Comparison of ENCODE assay signal across 8 mouse cellular contexts in the genomic region with DNA sequence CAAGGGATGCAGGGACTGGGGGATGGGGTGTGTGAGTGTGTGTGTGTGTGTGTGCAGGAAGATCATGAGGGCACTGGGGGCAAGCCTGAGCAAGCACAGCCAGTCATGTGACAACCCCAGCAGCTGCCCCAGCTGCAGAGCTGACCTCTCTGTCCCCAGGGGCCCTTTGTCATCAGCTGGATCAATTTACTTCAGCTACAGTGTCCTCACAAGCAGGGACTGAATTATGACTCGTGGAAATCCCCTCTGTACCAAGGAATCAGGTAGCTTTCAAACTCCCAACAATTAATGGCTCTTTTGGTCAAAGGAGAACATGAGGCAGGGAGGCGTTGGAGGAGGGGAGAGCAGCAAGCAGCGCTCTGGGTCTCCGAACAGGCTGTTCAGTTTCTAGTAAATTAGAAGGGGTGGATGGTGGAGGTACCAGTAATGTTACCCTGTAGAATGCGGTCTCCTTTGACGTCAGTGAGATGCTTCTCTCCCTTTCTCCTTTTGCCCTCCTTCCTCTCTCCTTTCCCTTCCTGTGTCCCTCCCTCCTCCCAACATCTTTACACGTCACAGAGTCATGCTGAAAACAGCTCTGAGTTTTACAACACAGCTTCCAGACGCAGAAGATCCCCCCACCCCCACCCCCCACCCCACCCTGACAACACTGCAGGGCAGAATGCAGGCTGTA.
DNase-seq lines count a peak whose midpoint lies in the region; ATAC-seq lines count a peak whose summit lies in the region.

No protein-coding gene starts in this region.

- H3K4me3 ChIP-seq in embryonic facial prominence, embryonic 10.5 days = peak overlapping the region; percentile 42
- no peak overlapping the region for H3K4me3 ChIP-seq in midbrain, embryonic 13.5 days (replicated peaks)

- H3K4me1 ChIP-seq in embryonic facial prominence, embryonic 10.5 days = peaks cover 60% of the 10 kb centered on the region
- H3K4me1 ChIP-seq in midbrain, embryonic 13.5 days (replicated peaks) = peaks cover 19% of the 10 kb centered on the region

- H3K27ac ChIP-seq in embryonic facial prominence, embryonic 10.5 days (replicated peaks) = peak overlapping the region; percentile 89
- H3K27ac ChIP-seq in midbrain, embryonic 13.5 days = peak overlapping the region; percentile 84

- intact Hi-C loops in heart, postnatal 10 days (cut with DNase I) = loop anchor here (1.0 to 2.0 kb wide), 4 partner anchors 46 to 244 kb away; no protein-coding TSS in a partner anchor

- ATAC-seq in CD4-positive, CD25-positive, alpha-beta regulatory T cell, adult 4 months = peak; percentile 87
- ATAC-seq in midbrain, embryonic 13.5 days = peak; percentile 66
- ATAC-seq in megakaryocyte-erythroid progenitor cell, adult 5-6 weeks (replicated peaks; ENCODE audit: low FRiP score, low TSS enrichment, poor library complexity, severe bottlenecking) = no peak

- H3K4me2 ChIP-seq in midbrain, embryonic 13.5 days (replicated peaks) = peak overlapping the region; percentile 33

- peak overlapping the region; percentile 10 for H3K9ac ChIP-seq in midbrain, embryonic 13.5 days (replicated peaks)

- H3K27me3 ChIP-seq in embryonic facial prominence, embryonic 10.5 days (replicated peaks; ENCODE audit: low read depth, poor library complexity, severe bottlenecking) = no peaks in the 10 kb centered on the region
- H3K27me3 ChIP-seq in midbrain, embryonic 13.5 days = no peaks in the 10 kb centered on the region

- H3K9me3 ChIP-seq in embryonic facial prominence, embryonic 10.5 days = no peaks in the 10 kb centered on the region
- H3K9me3 ChIP-seq in midbrain, embryonic 13.5 days = no peaks in the 10 kb centered on the region

- H3K36me3 ChIP-seq in embryonic facial prominence, embryonic 10.5 days (replicated peaks) = no peaks in the 10 kb centered on the region
- H3K36me3 ChIP-seq in midbrain, embryonic 13.5 days = no peaks in the 10 kb centered on the region

- 3% methylated on average over 8 of the region's 8 CpGs for WGBS in embryonic facial prominence, embryonic 10.5 days
- 8% methylated on average over 8 of the region's 8 CpGs for WGBS in midbrain, embryonic 13.5 days

- peak; percentile 87 for DNase-seq in 3134 (ENCODE audit: extremely low read depth, insufficient read length, low spot score)
- DNase-seq in embryonic facial prominence, embryonic 10.5 days (ENCODE audit: low spot score) = peak; percentile 84
- peak; percentile 58 to 63 for DNase-seq in heart, postnatal 10 days
- DNase-seq in kidney, postnatal 36 days = peak; percentile 84
- DNase-seq in yolk sac, embryonic 10.5 days (ENCODE audit: low spot score) = peak; percentile 87
